Mouse (Mus musculus): Measurements from ENCODE around the gene Cry2. TPM values are rescaled to one million over a fixed set of nuclear protein-coding genes. Genes with fewer than 3 reads are reported as not detected.
A peak's percentile ranks its signal among the peaks of the same experiment; 100 is the strongest.

The Cry2 gene
- polyA plus RNA-seq, 1 experiment from 2014 or later: 21.0 TPM

DNA sequence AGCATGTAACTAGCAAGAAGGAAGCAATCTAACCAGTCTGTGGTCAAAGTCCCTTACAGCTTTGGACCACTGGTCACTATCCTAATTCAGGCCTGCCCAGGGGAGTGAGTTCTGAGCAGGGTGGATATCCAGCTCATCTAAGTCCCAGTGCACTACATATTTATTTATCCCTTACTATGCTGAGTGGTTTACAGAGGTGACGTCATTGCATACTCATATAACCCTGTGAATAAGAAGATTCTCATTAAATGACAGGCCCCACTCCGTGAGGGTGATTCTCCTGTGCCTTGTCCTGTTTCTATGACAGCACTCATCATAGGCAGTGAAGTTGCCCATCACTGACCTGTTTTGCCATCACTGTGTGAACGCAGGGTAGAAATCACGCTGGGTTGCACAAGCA is 8.5 kb downstream of the Cry2 start:
- peaks cover 70% of the 10 kb centered on the region for H3K4me1 ChIP-seq
- H3K27me3 ChIP-seq (ENCODE audit: insufficient read depth, poor library complexity, severe bottlenecking): no peaks in the 10 kb centered on the region
- H3K4me3 ChIP-seq: no peak overlapping the region
- peaks cover 49% of the 10 kb centered on the region for H3K36me3 ChIP-seq
- H3K27ac ChIP-seq: peak overlapping the region; percentile 62; the same call in 1 of the 2 replicates
- H3K9me3 ChIP-seq: no peaks in the 10 kb centered on the region
- DNase-seq (ENCODE audit: low spot score): no peak
- WGBS: 92% methylated on average over 4 of the region's 4 CpGs

DNA sequence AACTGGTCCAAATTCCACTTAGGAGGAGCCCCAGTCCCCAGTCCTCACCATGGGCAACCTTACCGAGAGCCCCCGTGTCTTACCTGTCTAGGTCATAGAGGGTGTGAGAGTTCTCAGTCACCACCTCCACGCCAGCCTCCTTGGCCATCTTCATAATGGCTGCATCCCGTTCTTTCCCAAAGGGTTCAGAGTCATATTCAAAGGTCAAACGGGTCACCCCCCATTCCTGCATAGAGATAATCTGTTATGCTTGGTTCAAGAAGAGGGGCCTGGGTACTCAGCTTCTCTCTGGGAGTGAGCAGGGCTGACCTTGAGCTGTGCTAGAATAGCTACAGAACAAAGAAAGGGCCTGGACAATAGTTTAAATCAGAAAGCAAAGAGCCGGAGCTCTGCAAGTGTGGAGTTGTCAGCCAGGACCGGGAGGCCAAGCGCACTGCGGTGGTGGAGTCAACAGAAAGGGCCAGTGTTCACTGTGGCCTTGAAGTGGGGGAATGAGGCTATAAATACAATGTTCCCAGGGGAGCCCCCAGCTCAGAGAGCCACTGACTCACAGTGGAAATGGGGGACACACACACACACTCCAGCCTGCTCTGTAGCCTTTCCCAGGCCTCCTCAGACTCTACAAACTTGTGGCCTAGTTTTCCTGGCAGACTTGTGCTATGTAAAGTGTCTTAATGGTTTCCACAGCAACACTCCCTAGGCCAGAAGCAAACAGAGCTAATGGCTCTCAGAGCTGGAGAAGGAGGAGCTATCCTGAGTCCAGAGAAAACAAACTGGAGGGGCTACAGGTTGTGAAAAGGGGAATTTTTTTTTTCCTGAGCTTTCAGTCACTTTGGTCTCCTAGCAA is 9.2 kb downstream of the Cry2 start:
- H3K27me3 ChIP-seq (ENCODE audit: insufficient read depth, poor library complexity, severe bottlenecking): no peaks in the 10 kb centered on the region
- peak overlapping the region; percentile 81 for H3K27ac ChIP-seq
- H3K36me3 ChIP-seq: peaks cover 56% of the 10 kb centered on the region
- WGBS: 71% methylated on average over 9 of the region's 9 CpGs
- peaks cover 67% of the 10 kb centered on the region for H3K4me1 ChIP-seq
- H3K4me3 ChIP-seq: no peak overlapping the region
- H3K9me3 ChIP-seq: no peaks in the 10 kb centered on the region
- no peak for DNase-seq (ENCODE audit: low spot score)

DNA sequence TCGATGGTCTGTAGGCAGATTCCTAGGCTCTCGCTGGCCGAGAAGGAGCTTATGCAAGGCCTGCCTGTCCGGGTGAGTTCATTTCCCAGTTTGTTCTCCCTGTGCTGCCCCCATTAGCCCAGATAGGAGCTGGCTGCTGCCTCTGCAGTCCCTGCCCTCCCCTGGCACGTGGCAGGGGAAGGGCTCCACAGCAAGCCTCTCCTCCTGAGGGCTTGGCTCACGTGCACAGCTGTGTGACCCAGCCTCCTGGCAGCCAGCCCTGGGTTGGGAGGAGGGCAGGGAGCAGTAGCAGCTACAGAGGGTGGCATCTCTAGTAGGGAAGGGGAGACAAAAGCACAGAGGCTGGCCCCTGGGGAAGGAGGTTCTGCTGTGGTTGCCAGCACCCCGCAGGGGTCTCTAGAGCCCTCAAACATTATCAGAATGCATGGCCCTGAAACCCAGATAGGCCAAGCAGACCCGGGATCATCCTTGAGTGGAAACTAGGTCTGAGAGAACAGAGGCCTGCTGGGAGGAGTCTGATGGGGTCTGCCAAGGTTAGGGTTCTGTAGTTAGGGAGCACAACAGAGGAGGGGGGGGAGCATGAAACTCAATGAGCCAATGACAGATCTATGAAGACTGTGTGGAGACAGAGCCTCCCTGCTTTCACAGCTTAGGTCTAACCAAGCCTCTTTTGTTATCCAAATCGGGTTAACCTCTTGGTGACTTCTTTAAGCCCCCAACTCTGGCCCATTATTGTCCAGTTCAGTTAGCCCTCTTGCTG is 10.0 kb downstream of the Cry2 start:
- peak overlapping the region; percentile 81 for H3K27ac ChIP-seq
- no peak for DNase-seq (ENCODE audit: low spot score)
- H3K27me3 ChIP-seq (ENCODE audit: insufficient read depth, poor library complexity, severe bottlenecking): no peaks in the 10 kb centered on the region
- H3K4me1 ChIP-seq: peaks cover 59% of the 10 kb centered on the region
- 84% methylated on average over 9 of the region's 9 CpGs for WGBS
- peaks cover 61% of the 10 kb centered on the region for H3K36me3 ChIP-seq
- no peak overlapping the region for H3K4me3 ChIP-seq
- no peaks in the 10 kb centered on the region for H3K9me3 ChIP-seq

DNA sequence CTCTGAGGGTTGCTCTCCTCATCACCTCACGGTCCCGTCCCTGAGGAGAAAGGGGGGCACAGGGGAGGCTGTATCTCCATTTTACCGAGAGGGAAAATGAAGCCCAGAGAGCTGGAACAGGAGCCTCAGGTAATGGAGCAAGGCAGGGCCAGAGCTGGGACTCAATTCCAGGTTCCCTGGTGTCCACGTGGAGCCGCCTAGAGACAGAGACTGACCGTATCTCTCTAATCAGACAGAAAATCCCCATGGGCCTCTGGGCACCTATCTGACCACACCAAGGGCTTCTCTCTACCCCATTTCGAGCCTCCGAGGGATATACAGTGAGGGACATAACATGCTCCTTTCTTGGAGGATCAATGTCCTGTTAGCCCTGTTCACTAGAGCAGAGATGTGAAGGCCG is 10.7 kb downstream of the Cry2 start:
- Histone ChIP-seq H3K27me3 (ENCODE audit: insufficient read depth, poor library complexity, severe bottlenecking) (no peaks in the 10 kb centered on the region), H3K9me3 (no peaks in the 10 kb centered on the region), H3K27ac (peak overlapping the region; percentile 81; the same call in 1 of the 2 replicates), H3K36me3 (peaks cover 67% of the 10 kb centered on the region), H3K4me1 (peaks cover 52% of the 10 kb centered on the region), H3K4me3 (no peak overlapping the region)
- no peak for DNase-seq (ENCODE audit: low spot score)
- WGBS: 90% methylated on average over 9 of the region's 9 CpGs

GRCm38 (mm10) chr2:92422388-92423135 is 11.3 kb downstream of the Cry2 start:
- Histone ChIP-seq H3K27ac (no peak overlapping the region), H3K4me3 (no peak overlapping the region), H3K36me3 (peaks cover 73% of the 10 kb centered on the region), H3K27me3 (ENCODE audit: insufficient read depth, poor library complexity, severe bottlenecking) (no peaks in the 10 kb centered on the region), H3K9me3 (no peaks in the 10 kb centered on the region), H3K4me1 (peaks cover 46% of the 10 kb centered on the region)
- WGBS: 69% methylated on average over 10 of the region's 10 CpGs
- DNase-seq (ENCODE audit: low spot score): no peak

DNA sequence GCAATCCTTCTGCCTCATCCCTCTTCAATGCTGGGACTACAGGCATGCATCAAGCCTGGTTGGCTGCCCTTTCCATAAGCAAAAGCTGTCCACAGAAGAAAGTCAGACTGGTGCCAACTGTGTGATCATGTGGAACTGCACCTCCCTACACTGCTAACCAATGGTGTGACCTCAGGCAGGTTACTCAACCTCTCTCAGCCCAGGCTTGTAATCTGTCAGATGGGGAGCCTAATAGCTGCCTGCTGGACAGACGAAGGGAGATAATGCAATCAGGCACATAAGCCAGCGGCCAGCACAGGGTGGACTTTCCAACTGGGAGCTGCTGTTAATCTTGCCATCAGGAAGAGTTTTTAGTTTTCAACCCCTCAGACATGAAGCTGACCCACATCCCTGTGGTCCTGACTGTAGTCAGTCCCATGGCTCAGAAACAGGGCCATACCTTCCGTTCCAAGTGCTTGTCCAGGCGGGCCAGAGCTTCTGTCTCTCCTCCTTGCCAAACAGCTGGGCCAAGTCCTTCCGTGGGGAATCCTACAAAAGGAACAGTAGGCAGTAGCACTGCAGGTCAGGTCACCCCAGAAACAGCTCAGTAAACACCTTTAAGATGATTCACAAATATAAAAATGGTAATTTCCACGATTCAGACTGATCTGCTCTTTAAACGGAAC is 12.0 kb downstream of the Cry2 start:
- WGBS: 89% methylated on average over 7 of the region's 7 CpGs
- Histone ChIP-seq H3K27me3 (ENCODE audit: insufficient read depth, poor library complexity, severe bottlenecking) (no peaks in the 10 kb centered on the region), H3K4me3 (no peak overlapping the region), H3K9me3 (no peaks in the 10 kb centered on the region), H3K4me1 (peaks cover 40% of the 10 kb centered on the region), H3K36me3 (peaks cover 79% of the 10 kb centered on the region), H3K27ac (no peak overlapping the region)
- DNase-seq (ENCODE audit: low spot score): no peak

- Histone ChIP-seq H3K27ac (no peak overlapping the region), H3K27me3 (ENCODE audit: insufficient read depth, poor library complexity, severe bottlenecking) (no peaks in the 10 kb centered on the region), H3K9me3 (no peaks in the 10 kb centered on the region), H3K4me1 (no peaks in the 10 kb centered on the region), H3K4me3 (no peak overlapping the region), H3K36me3 (peaks cover 94% of the 10 kb centered on the region)
- WGBS: 88% methylated on average over 10 of the region's 10 CpGs
- DNase-seq (ENCODE audit: low spot score): no peak
Measured at GRCm38 (mm10) chr2:92411705-92412104, 22.1 kb downstream of the Cry2 start.

- no peak for DNase-seq (ENCODE audit: low spot score)
- no peak overlapping the region for H3K27ac ChIP-seq
- WGBS: 89% methylated on average over 18 of the region's 18 CpGs
- H3K4me1 ChIP-seq: peaks cover 4% of the 10 kb centered on the region
- H3K4me3 ChIP-seq: no peak overlapping the region
- H3K36me3 ChIP-seq: peaks cover 92% of the 10 kb centered on the region
- H3K27me3 ChIP-seq (ENCODE audit: insufficient read depth, poor library complexity, severe bottlenecking): no peaks in the 10 kb centered on the region
- H3K9me3 ChIP-seq: no peaks in the 10 kb centered on the region
Measured at GRCm38 (mm10) chr2:92408309-92409045, 25.4 kb downstream of the Cry2 start.

GRCm38 (mm10) chr2:92405687-92406086 is 28.2 kb downstream of the Cry2 start:
- peaks cover 15% of the 10 kb centered on the region for H3K27me3 ChIP-seq (ENCODE audit: insufficient read depth, poor library complexity, severe bottlenecking)
- no peak overlapping the region for H3K4me3 ChIP-seq
- H3K9me3 ChIP-seq: no peaks in the 10 kb centered on the region
- H3K4me1 ChIP-seq: peaks cover 10% of the 10 kb centered on the region
- WGBS: 93% methylated on average over 7 of the region's 7 CpGs
- no peak overlapping the region for H3K27ac ChIP-seq
- H3K36me3 ChIP-seq: peaks cover 65% of the 10 kb centered on the region
- no peak for DNase-seq (ENCODE audit: low spot score)

- DNase-seq (ENCODE audit: low spot score): no peak
- Histone ChIP-seq H3K4me1 (peaks cover 12% of the 10 kb centered on the region), H3K4me3 (no peak overlapping the region), H3K27me3 (ENCODE audit: insufficient read depth, poor library complexity, severe bottlenecking) (peaks cover 24% of the 10 kb centered on the region), H3K27ac (no peak overlapping the region), H3K9me3 (no peaks in the 10 kb centered on the region), H3K36me3 (peaks cover 56% of the 10 kb centered on the region)
- 79% methylated on average over 6 of the region's 6 CpGs for WGBS
Measured at GRCm38 (mm10) chr2:92404737-92405136, 29.1 kb downstream of the Cry2 start.

GRCm38 (mm10) chr2:92403776-92404319 is 30.0 kb downstream of the Cry2 start:
- Histone ChIP-seq H3K27ac (no peak overlapping the region), H3K4me3 (no peak overlapping the region), H3K4me1 (peaks cover 12% of the 10 kb centered on the region), H3K9me3 (no peaks in the 10 kb centered on the region), H3K36me3 (peaks cover 47% of the 10 kb centered on the region), H3K27me3 (ENCODE audit: insufficient read depth, poor library complexity, severe bottlenecking) (peaks cover 33% of the 10 kb centered on the region)
- WGBS: 87% methylated on average over 5 of the region's 5 CpGs
- DNase-seq (ENCODE audit: low spot score): no peak

Data from heart, embryonic 10.5 days (tissue).